Mouse (Mus musculus): ENCODE measurements around the gene Rplp0.

DNA sequence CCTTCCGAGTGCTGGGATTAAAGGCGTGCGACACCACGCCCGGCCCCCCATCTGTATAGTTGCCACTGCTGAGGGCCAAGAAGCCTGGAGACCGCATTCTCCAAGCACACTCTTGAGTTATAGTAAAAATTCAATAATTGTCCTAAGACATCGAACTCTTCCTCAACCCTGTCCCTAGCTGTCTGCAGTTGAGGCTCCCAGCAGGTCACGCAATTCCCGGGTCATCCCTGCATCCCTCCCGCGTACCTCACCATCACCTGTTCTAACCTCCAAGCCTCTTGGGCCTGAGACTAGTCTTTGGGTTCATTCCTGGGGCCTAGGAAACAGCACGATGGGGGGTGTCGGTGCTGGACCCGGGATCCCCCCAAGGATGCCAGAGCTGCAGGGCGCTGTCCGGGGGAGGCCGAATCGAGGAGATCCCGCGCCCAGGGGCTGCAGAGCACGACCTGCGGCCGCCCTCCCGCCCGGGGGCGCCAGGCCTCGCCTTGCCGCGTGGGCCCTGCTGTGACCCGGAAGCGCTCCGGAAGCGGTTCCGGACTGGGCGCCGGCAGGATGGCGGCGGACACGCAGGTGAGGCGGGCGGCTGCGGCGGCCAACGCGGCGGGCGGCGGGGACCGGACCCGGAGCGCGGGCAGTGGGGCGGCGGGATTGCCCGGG lies 5.6 kb downstream of the Rplp0 start, which contains the start of gene Gcn1l1:
- peak; percentile 65; the same call in 1 of the 2 replicates for TF ChIP-seq CTCF (IDR thresholded peaks at IDR 0.05; ENCODE audit: borderline replicate concordance, control insufficient read depth, extremely low read depth, insufficient read depth, low read length, poor library complexity)
- TF ChIP-seq POLR2A (IDR thresholded peaks at IDR 0.05; ENCODE audit: control insufficient read depth, extremely low read depth, insufficient read depth, low read length, poor library complexity) = peak; percentile 61; the same call in 1 of the 2 replicates
